Mouse (Mus musculus) liver, embryonic 16.5 days (tissue): Measurements from ENCODE around the gene Fam72a. TPM values are rescaled to one million over a fixed set of nuclear protein-coding genes. Genes with fewer than 3 reads are reported as not detected.

Source experiments
- ATAC-seq: fragments of 200-750 bp; cut with Nextera tagmentation; 2 replicates; pipeline ENCODE4 v1.8.0; 2017; ENCODE audit warnings: low read depth, mild to moderate bottlenecking, moderate number of reproducible peaks, moderate library complexity
- H3K27ac ChIP-seq: fragments of 300-500 bp; sonication (generic); 2 replicates; pipeline ENCODE4 v1.5.1; 2014; ENCODE audit warnings: mild to moderate bottlenecking, low read length
- H3K27me3 ChIP-seq: fragments of 300-500 bp; sonication (generic); 2 replicates; pipeline ENCODE4 v1.6.1; 2014; ENCODE audit warnings: low read depth, low read length, mixed read lengths; ENCODE audit not compliant: control insufficient read depth, insufficient read depth
- H3K36me3 ChIP-seq: fragments of 300-500 bp; sonication (generic); 2 replicates; pipeline ENCODE4 v1.6.1; 2014; ENCODE audit warnings: mild to moderate bottlenecking; ENCODE audit not compliant: control insufficient read depth, insufficient read depth
- H3K4me1 ChIP-seq: fragments of 300-500 bp; sonication (generic); 2 replicates; pipeline ENCODE4 v1.6.1; 2014; ENCODE audit warnings: low read depth, low read length, mixed read lengths; ENCODE audit not compliant: control insufficient read depth
- H3K4me2 ChIP-seq: fragments of 300-500 bp; sonication (generic); 2 replicates; pipeline ENCODE4 v1.6.1; 2014; ENCODE audit warnings: low read depth, low read length, mixed read lengths
- H3K4me3 ChIP-seq: fragments of 300-500 bp; sonication (generic); 2 replicates; pipeline ENCODE4 v1.5.1; 2014; ENCODE audit warnings: low read depth, mild to moderate bottlenecking, low read length
- H3K9ac ChIP-seq: fragments of 300-500 bp; sonication (generic); 2 replicates; pipeline ENCODE4 v1.6.1; 2014; ENCODE audit warnings: low read depth, low read length
- H3K9me3 ChIP-seq: fragments of 300-500 bp; sonication (generic); replicated peaks from 2 replicates; pipeline ENCODE4 v1.6.1; 2016; ENCODE audit warnings: low read length; ENCODE audit not compliant: control insufficient read depth
- WGBS: fragments of 180-500 bp; shearing (Covaris S2); extraction: QIAGEN DNeasy Blood & Tissue Kit; methylation state at CpG from one replicate; pipeline ENCODE4 v1.1.7; 2014; ENCODE audit not compliant: insufficient replicate concordance; 5-methylcytosine and 5-hydroxymethylcytosine counted together
- polyA plus RNA-seq: library from polyadenylated mRNA; unstranded; fragments of >200 nt; fragmentation: Nextera tagmentation; extraction: Ambion mirVana; gene quantifications from 2 replicates; pipeline ENCODE4 v1.2.1, GENCODE M21; 2015

Fam72a gene
- polyA plus RNA-seq, 1 experiment from 2014 or later = 0.97 TPM

- Histone ChIP-seq H3K4me2 (no peak overlapping the region), H3K27me3 (no peaks in the 10 kb centered on the region), H3K27ac (no peak overlapping the region), H3K9ac (no peak overlapping the region), H3K36me3 (no peaks in the 10 kb centered on the region), H3K9me3 (no peaks in the 10 kb centered on the region), H3K4me1 (no peaks in the 10 kb centered on the region), H3K4me3 (no peak overlapping the region)
- 69% methylated on average over 5 of the region's 5 CpGs for WGBS
- ATAC-seq = no peak
Observed at GRCm38 (mm10) chr1:131541903-131542302, 14.2 kb downstream of the Fam72a start.

- H3K4me2 ChIP-seq = no peak overlapping the region
- H3K27ac ChIP-seq = no peak overlapping the region
- H3K4me3 ChIP-seq = no peak overlapping the region
- H3K9ac ChIP-seq = no peak overlapping the region
- no peaks in the 10 kb centered on the region for H3K36me3 ChIP-seq
- no peak for ATAC-seq
- no peaks in the 10 kb centered on the region for H3K4me1 ChIP-seq
- no peaks in the 10 kb centered on the region for H3K27me3 ChIP-seq
- WGBS = 78% methylated on average over 7 of the region's 7 CpGs
- no peaks in the 10 kb centered on the region for H3K9me3 ChIP-seq
Observed at GRCm38 (mm10) chr1:131543886-131544565, 16.3 kb downstream of the Fam72a start.

GRCm38 (mm10) chr1:131546798-131547690 lies 19.3 kb downstream of the Fam72a start:
- H3K36me3 ChIP-seq = no peaks in the 10 kb centered on the region
- no peak overlapping the region for H3K4me2 ChIP-seq
- H3K27ac ChIP-seq = no peak overlapping the region
- no peaks in the 10 kb centered on the region for H3K27me3 ChIP-seq
- no peaks in the 10 kb centered on the region for H3K9me3 ChIP-seq
- peak; percentile 55; the same call in 1 of the 2 replicates for ATAC-seq
- 60% methylated on average over 13 of the region's 13 CpGs for WGBS
- no peak overlapping the region for H3K9ac ChIP-seq
- no peak overlapping the region for H3K4me3 ChIP-seq
- no peaks in the 10 kb centered on the region for H3K4me1 ChIP-seq

- no peak overlapping the region for H3K27ac ChIP-seq
- 42% methylated on average over 8 of the region's 8 CpGs for WGBS
Observed at GRCm38 (mm10) chr1:131548494-131549365, 21.0 kb downstream of the Fam72a start.

GRCm38 (mm10) chr1:131551956-131552355 lies 24.3 kb downstream of the Fam72a start:
- Histone ChIP-seq H3K9me3 (no peaks in the 10 kb centered on the region), H3K4me2 (no peak overlapping the region), H3K4me3 (no peak overlapping the region), H3K27me3 (no peaks in the 10 kb centered on the region), H3K9ac (no peak overlapping the region), H3K36me3 (no peaks in the 10 kb centered on the region), H3K27ac (no peak overlapping the region), H3K4me1 (no peaks in the 10 kb centered on the region)
- no peak for ATAC-seq
- WGBS = 42% methylated on average over 2 of the region's 2 CpGs

More at GRCm38 (mm10) chr1:131548494-131549365, 21.0 kb downstream of the Fam72a start:
- Histone ChIP-seq H3K4me1 (no peaks in the 10 kb centered on the region), H3K36me3 (no peaks in the 10 kb centered on the region), H3K9ac (no peak overlapping the region), H3K9me3 (no peaks in the 10 kb centered on the region), H3K27me3 (no peaks in the 10 kb centered on the region), H3K4me3 (no peak overlapping the region), H3K4me2 (no peak overlapping the region)
- no peak for ATAC-seq

- ATAC-seq = no peak
Observed at GRCm38 (mm10) chr1:131553428-131553827, 25.7 kb downstream of the Fam72a start.

GRCm38 (mm10) chr1:131555042-131555812 lies 27.5 kb downstream of the Fam72a start:
- Histone ChIP-seq H3K36me3 (no peaks in the 10 kb centered on the region), H3K4me1 (no peaks in the 10 kb centered on the region), H3K9ac (no peak overlapping the region), H3K27ac (no peak overlapping the region), H3K9me3 (no peaks in the 10 kb centered on the region), H3K27me3 (no peaks in the 10 kb centered on the region), H3K4me3 (no peak overlapping the region), H3K4me2 (no peak overlapping the region)
- ATAC-seq = 0 out of 2 replicates have a peak, but pooled peaks have one; percentile 27
- 5% methylated on average over 13 of the region's 13 CpGs for WGBS

More at GRCm38 (mm10) chr1:131553428-131553827, 25.7 kb downstream of the Fam72a start:
- Histone ChIP-seq H3K4me3 (no peak overlapping the region), H3K27ac (no peak overlapping the region), H3K4me1 (no peaks in the 10 kb centered on the region), H3K9ac (no peak overlapping the region), H3K27me3 (no peaks in the 10 kb centered on the region), H3K4me2 (no peak overlapping the region), H3K36me3 (no peaks in the 10 kb centered on the region), H3K9me3 (no peaks in the 10 kb centered on the region)

GRCm38 (mm10) chr1:131560500-131560899 lies 32.8 kb downstream of the Fam72a start:
- Histone ChIP-seq H3K4me3 (no peak overlapping the region), H3K9ac (no peak overlapping the region), H3K27me3 (no peaks in the 10 kb centered on the region), H3K4me1 (no peaks in the 10 kb centered on the region), H3K36me3 (no peaks in the 10 kb centered on the region), H3K9me3 (no peaks in the 10 kb centered on the region), H3K4me2 (no peak overlapping the region), H3K27ac (no peak overlapping the region)
- ATAC-seq = no peak
